Comparison of ENCODE assay signal across 21 mouse cellular contexts in genomic region chr3:108902038-108902437, GRCm38 (mm10). TPM values are rescaled to one million over a fixed set of nuclear protein-coding genes. Genes with fewer than 3 reads are reported as not detected.
DNase-seq lines count a peak whose midpoint lies in the region; ATAC-seq and TF ChIP-seq lines count a peak whose summit lies in the region.
"Had no signal": no experiment of that assay in that cellular context is flagged by ENCODE, and none has a peak within 500 bp of the region (broad histone marks: within the 10 kb centered on the region; RNA-seq: fewer than 3 reads in every experiment).

No protein-coding gene starts in this region.

- peak; percentile 49 for TF ChIP-seq CTCF in left cerebral cortex, adult 2 months (IDR thresholded peaks at IDR 0.05)

- no peak overlapping the region for H3K4me3 ChIP-seq in left cerebral cortex, adult 2 months
- no peak overlapping the region for H3K4me3 ChIP-seq in forebrain, embryonic 14.5 days (ENCODE audit: low read depth, low read length)
- H3K4me3 ChIP-seq: embryonic facial prominence, embryonic 13.5 days; forebrain, embryonic 12.5 days; stomach, embryonic 15.5 days had no signal

- no peak for DNase-seq in left cerebral cortex, adult 2 months (ENCODE audit: extremely low spot score in 1 of 2, low spot score in 2 of 2)
- DNase-seq in left cerebral cortex, adult 18-20 months (ENCODE audit: low spot score in 2 of 2), result no peak
- DNase-seq in B cell, adult 2 months, result peak; percentile 43 to 57
- peak; percentile 37 for DNase-seq in ES-CJ7 (ENCODE audit: low read depth, low spot score)
- no peak for DNase-seq in ovary, postnatal 10 days (ENCODE audit: low spot score)
- no peak for DNase-seq in forebrain, embryonic 14.5 days (ENCODE audit: low spot score)
- DNase-seq: adrenal gland, adult 8-10 months; cerebellum, postnatal 36 days; gastrocnemius, postnatal 25 days; liver; right cerebral cortex, postnatal 4 days had no signal

- 0 out of 2 replicates have a peak, but pooled peaks cover 3% of the 10 kb centered on the region for H3K9me3 ChIP-seq in forebrain, embryonic 14.5 days (replicated peaks; ENCODE audit: control insufficient read depth, low read length)
- H3K9me3 ChIP-seq: forebrain, embryonic 12.5 days; stomach, embryonic 15.5 days had no signal

- peaks cover 50% of the 10 kb centered on the region for H3K36me3 ChIP-seq in forebrain, embryonic 14.5 days (ENCODE audit: control insufficient read depth, insufficient read depth, low read length)

- H3K27me3 ChIP-seq in forebrain, embryonic 14.5 days (replicated peaks; ENCODE audit: control insufficient read depth, insufficient read depth, low read length), result no peaks in the 10 kb centered on the region
- H3K27me3 ChIP-seq: embryonic facial prominence, embryonic 13.5 days; forebrain, embryonic 12.5 days; Patski; stomach, embryonic 15.5 days had no signal

- H3K27ac ChIP-seq in left cerebral cortex, adult 2 months, result no peak overlapping the region
- no peak overlapping the region for H3K27ac ChIP-seq in forebrain, embryonic 14.5 days (ENCODE audit: low read depth, low read length)
- H3K27ac ChIP-seq: embryonic facial prominence, embryonic 13.5 days; forebrain, embryonic 12.5 days; stomach, embryonic 15.5 days had no signal

- 65% methylated on average over 2 of the region's 2 CpGs for WGBS in forebrain, embryonic 14.5 days

- ATAC-seq in inflammation-experienced regulatory T-cells, adult 6 months, result peak; percentile 23
- no peak for ATAC-seq in forebrain, embryonic 14.5 days
- ATAC-seq: Patski had no signal

- no peak overlapping the region for H3K4me2 ChIP-seq in forebrain, embryonic 14.5 days (ENCODE audit: low read length)
- H3K4me2 ChIP-seq: embryonic facial prominence, embryonic 13.5 days; forebrain, embryonic 12.5 days; stomach, embryonic 15.5 days had no signal

- H3K4me1 ChIP-seq in forebrain, embryonic 14.5 days (ENCODE audit: control insufficient read depth, insufficient read depth, low read length), result no peaks in the 10 kb centered on the region
- H3K4me1 ChIP-seq: embryonic facial prominence, embryonic 13.5 days; forebrain, embryonic 12.5 days; stomach, embryonic 15.5 days had no signal

- H3K9ac ChIP-seq in forebrain, embryonic 14.5 days (ENCODE audit: low read length), result no peak overlapping the region
- H3K9ac ChIP-seq: embryonic facial prominence, embryonic 13.5 days; forebrain, embryonic 12.5 days; stomach, embryonic 15.5 days had no signal

- intact Hi-C loops in left cerebral cortex, adult 2 months (cut with DNase I), result loop anchor here (5.0 to 10.0 kb wide), 2 partner anchors 200 to 237 kb away; no protein-coding TSS in a partner anchor

RNA-seq across cellular contexts. Expression of gene Prpf38b, which starts 9.5 kb away (rescaled TPM):
- total RNA-seq in left cerebral cortex, adult 2 months (2021), result 10 to 100 TPM; 43.9 to 53.2 TPM
- total RNA-seq in left cerebral cortex, adult 18-20 months (2021), result 10 to 100 TPM; 40.2 to 43.5 TPM
- polyA plus RNA-seq in inflammation-experienced regulatory T-cells, adult 6 months (2017; shearing (Covaris generic)), result 100 to 1,000 TPM in 2 of 3 experiments, 10 to 100 TPM in 1; 89.4 to 147 (median 131) TPM
- 33.9 and 42.6 TPM in 2 replicates for polyA plus RNA-seq in forebrain, embryonic 14.5 days (2014; fragmentation: Nextera tagmentation; extraction: Ambion mirVana)

RNA-seq across cellular contexts. Expression of gene Fndc7, which starts 12.2 kb away (rescaled TPM):
- under 1 TPM in 1 of 2 experiments, not detected in 1; 0.26 TPM for total RNA-seq in left cerebral cortex, adult 2 months (2021)
- under 1 TPM; 0.07 to 0.42 TPM for total RNA-seq in left cerebral cortex, adult 18-20 months (2021)
- under 1 TPM in 1 of 3 experiments, not detected in 2; 0.21 TPM for polyA plus RNA-seq in inflammation-experienced regulatory T-cells, adult 6 months (2017; shearing (Covaris generic))
- 0.07 TPM in 1 of 2 replicates, not detected in the other for polyA plus RNA-seq in forebrain, embryonic 14.5 days (2014; fragmentation: Nextera tagmentation; extraction: Ambion mirVana)
- total RNA-seq: gastrocnemius, postnatal 25 days; left cerebral cortex, postnatal 10 days; monocyte, adult 5-6 weeks had no signal
- polyA plus RNA-seq: forebrain, embryonic 12.5 days had no signal

RNA-seq across cellular contexts. Expression of gene Henmt1, which starts 37.6 kb away (rescaled TPM):
- total RNA-seq in left cerebral cortex, adult 2 months (2021), result 1 to 10 TPM; 2.1 to 2.3 TPM
- 1 to 10 TPM; 1.7 to 2.3 TPM for total RNA-seq in left cerebral cortex, adult 18-20 months (2021)
- polyA plus RNA-seq in inflammation-experienced regulatory T-cells, adult 6 months (2017; shearing (Covaris generic)), result under 1 TPM in 1 of 3 experiments, not detected in 2; 0.60 TPM
- polyA plus RNA-seq in forebrain, embryonic 14.5 days (2014; fragmentation: Nextera tagmentation; extraction: Ambion mirVana), result 1.2 and 1.8 TPM in 2 replicates
- total RNA-seq: gastrocnemius, postnatal 25 days; monocyte, adult 5-6 weeks had no signal

RNA-seq across cellular contexts. Expression of gene Gm9857, which starts 38.2 kb away (rescaled TPM):
- total RNA-seq in left cerebral cortex, adult 2 months (2021), result not detected
- total RNA-seq in left cerebral cortex, adult 18-20 months (2021), result not detected
- polyA plus RNA-seq in inflammation-experienced regulatory T-cells, adult 6 months (2017; shearing (Covaris generic)), result not detected
- polyA plus RNA-seq in forebrain, embryonic 14.5 days (2014; fragmentation: Nextera tagmentation; extraction: Ambion mirVana), result not detected in 2 replicates
- total RNA-seq: adrenal gland, adult 8-10 months; gastrocnemius, postnatal 25 days; left cerebral cortex, postnatal 10 days; monocyte, adult 5-6 weeks had no signal
- polyA plus RNA-seq: embryonic facial prominence, embryonic 13.5 days; forebrain, embryonic 12.5 days; heart, embryonic 16.5 days; intestine, embryonic 14.5 days; Patski; urinary bladder, adult 2 months had no signal

Comparison
In these comparisons a context has a peak if more than half of its experiments do, and no peak if none do; other contexts are left out.
1. DNase-seq: peak in B cell, adult 2 months (2 of 2) and ES-CJ7 (single experiment); none in left cerebral cortex, adult 2 months (0 of 2), left cerebral cortex, adult 18-20 months (0 of 2), ovary, postnatal 10 days (single experiment) and forebrain, embryonic 14.5 days (single experiment).